Mouse (Mus musculus) retina, postnatal 1 day (tissue): ENCODE measurements around the gene Gm17604.
A peak's percentile ranks its signal among the peaks of the same experiment; 100 is the strongest.

Source experiments
- DNase-seq: peaks from one replicate; pipeline ENCODE4 v3.0.0-alpha.2; 2012

Gm17604 gene

DNA sequence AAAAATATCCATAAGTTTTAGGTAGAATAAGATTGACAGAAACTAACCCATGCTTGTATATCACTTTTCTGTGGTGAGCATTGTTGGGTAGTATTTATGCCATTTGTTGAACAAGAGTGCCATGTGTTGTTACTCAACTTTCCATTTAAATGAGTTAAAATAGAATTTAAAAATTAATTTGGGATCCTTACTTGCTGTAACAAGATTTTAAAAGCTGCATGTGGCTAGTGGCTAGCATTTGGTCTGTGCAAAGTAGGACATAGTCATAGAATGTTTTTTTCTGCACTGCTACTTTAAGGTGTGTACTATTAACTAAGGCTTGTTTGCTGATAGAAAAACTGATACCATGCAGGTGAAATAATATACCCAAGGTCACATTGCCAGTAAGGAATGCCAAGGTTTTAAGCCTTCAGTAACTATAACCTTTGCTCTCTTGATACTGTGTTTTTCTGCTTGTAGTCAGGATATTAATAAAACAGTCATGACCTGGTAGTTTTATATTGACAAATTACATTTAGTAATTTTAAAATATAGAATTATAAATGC is at the start of gene Gm17604:
Gm17604 (minus strand) TSS at position 51 of the 546 bp plus-strand sequence.
- no peak for DNase-seq

- no peak for DNase-seq
Measured at GRCm38 (mm10) chrX:165049929-165050328, 45.3 kb upstream of the Gm17604 start.

- DNase-seq, result no peak
Measured at GRCm38 (mm10) chrX:165003141-165003540, 1.5 kb downstream of the Gm17604 start.

GRCm38 (mm10) chrX:164980193-164980775 is 24.3 kb downstream of the Gm17604 start, which contains the start of the genes Mospd2 and Fancb:
Gene Mospd2, minus strand, starts transcription at chrX:164980375.
Gene Fancb, plus strand, starts transcription at chrX:164980592.
- peak; percentile 95 for DNase-seq

- no peak for DNase-seq
Measured at GRCm38 (mm10) chrX:164978866-164979265, 25.8 kb downstream of the Gm17604 start.

GRCm38 (mm10) chrX:164971206-164971605 is 33.4 kb downstream of the Gm17604 start:
- no peak for DNase-seq

DNA sequence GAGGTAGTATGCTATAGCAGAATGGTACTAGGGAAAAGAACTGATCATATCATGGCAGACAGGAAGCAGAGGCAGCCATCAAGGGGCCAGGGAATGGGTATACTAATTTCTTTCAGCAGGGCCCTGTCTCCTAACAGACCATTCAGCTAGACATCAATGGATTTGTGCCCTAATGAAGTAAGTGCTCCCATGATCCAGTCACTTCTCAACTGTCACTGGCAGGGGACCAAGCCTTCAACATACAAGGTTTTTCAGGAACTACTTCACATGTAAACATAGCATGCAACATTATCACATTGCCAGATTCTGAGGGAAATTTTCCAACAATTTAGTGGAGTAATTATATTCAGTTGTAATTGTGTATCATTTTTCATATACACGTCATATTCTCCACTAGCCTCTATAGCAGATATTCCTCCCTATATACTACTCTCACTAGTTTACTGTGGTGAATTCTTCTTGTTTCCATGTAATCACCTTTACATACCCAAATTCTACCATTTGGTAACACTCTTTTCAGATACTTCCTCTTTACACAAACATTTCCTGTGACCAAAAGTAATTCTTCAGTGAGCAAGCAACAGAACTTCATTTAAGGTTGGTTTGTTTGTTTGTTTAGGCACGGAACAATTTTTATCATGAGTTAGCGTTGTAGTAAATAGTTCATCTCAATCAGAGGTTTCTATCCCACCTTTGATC is 38.7 kb downstream of the Gm17604 start:
- no peak for DNase-seq
